Mouse (Mus musculus) liver, embryonic 16.5 days (tissue): ENCODE data around the gene Tgif2. TPM values are rescaled to one million over a fixed set of nuclear protein-coding genes. Genes with fewer than 3 reads are reported as not detected.
A peak's percentile ranks its signal among the peaks of the same experiment; 100 is the strongest.

Experiments
- ATAC-seq: fragments of 200-750 bp; cut with Nextera tagmentation; 2 replicates; pipeline ENCODE4 v1.8.0; 2017; ENCODE audit warnings: low read depth, mild to moderate bottlenecking, moderate number of reproducible peaks, moderate library complexity
- H3K27ac ChIP-seq: fragments of 300-500 bp; sonication (generic); 2 replicates; pipeline ENCODE4 v1.5.1; 2014; ENCODE audit warnings: mild to moderate bottlenecking, low read length
- H3K27me3 ChIP-seq: fragments of 300-500 bp; sonication (generic); 2 replicates; pipeline ENCODE4 v1.6.1; 2014; ENCODE audit warnings: low read depth, low read length, mixed read lengths; ENCODE audit not compliant: control insufficient read depth, insufficient read depth
- H3K36me3 ChIP-seq: fragments of 300-500 bp; sonication (generic); 2 replicates; pipeline ENCODE4 v1.6.1; 2014; ENCODE audit warnings: mild to moderate bottlenecking; ENCODE audit not compliant: control insufficient read depth, insufficient read depth
- H3K4me1 ChIP-seq: fragments of 300-500 bp; sonication (generic); 2 replicates; pipeline ENCODE4 v1.6.1; 2014; ENCODE audit warnings: low read depth, low read length, mixed read lengths; ENCODE audit not compliant: control insufficient read depth
- H3K4me2 ChIP-seq: fragments of 300-500 bp; sonication (generic); 2 replicates; pipeline ENCODE4 v1.6.1; 2014; ENCODE audit warnings: low read depth, low read length, mixed read lengths
- H3K4me3 ChIP-seq: fragments of 300-500 bp; sonication (generic); 2 replicates; pipeline ENCODE4 v1.5.1; 2014; ENCODE audit warnings: low read depth, mild to moderate bottlenecking, low read length
- H3K9ac ChIP-seq: fragments of 300-500 bp; sonication (generic); 2 replicates; pipeline ENCODE4 v1.6.1; 2014; ENCODE audit warnings: low read depth, low read length
- H3K9me3 ChIP-seq: fragments of 300-500 bp; sonication (generic); replicated peaks from 2 replicates; pipeline ENCODE4 v1.6.1; 2016; ENCODE audit warnings: low read length; ENCODE audit not compliant: control insufficient read depth
- WGBS: fragments of 180-500 bp; shearing (Covaris S2); extraction: QIAGEN DNeasy Blood & Tissue Kit; methylation state at CpG from one replicate; pipeline ENCODE4 v1.1.7; 2014; ENCODE audit not compliant: insufficient replicate concordance; 5-methylcytosine and 5-hydroxymethylcytosine counted together
- polyA plus RNA-seq: library from polyadenylated mRNA; unstranded; fragments of >200 nt; fragmentation: Nextera tagmentation; extraction: Ambion mirVana; gene quantifications from 2 replicates; pipeline ENCODE4 v1.2.1, GENCODE M21; 2015

Tgif2 gene
- polyA plus RNA-seq, 1 experiment from 2014 or later, result 5.4 TPM

DNA sequence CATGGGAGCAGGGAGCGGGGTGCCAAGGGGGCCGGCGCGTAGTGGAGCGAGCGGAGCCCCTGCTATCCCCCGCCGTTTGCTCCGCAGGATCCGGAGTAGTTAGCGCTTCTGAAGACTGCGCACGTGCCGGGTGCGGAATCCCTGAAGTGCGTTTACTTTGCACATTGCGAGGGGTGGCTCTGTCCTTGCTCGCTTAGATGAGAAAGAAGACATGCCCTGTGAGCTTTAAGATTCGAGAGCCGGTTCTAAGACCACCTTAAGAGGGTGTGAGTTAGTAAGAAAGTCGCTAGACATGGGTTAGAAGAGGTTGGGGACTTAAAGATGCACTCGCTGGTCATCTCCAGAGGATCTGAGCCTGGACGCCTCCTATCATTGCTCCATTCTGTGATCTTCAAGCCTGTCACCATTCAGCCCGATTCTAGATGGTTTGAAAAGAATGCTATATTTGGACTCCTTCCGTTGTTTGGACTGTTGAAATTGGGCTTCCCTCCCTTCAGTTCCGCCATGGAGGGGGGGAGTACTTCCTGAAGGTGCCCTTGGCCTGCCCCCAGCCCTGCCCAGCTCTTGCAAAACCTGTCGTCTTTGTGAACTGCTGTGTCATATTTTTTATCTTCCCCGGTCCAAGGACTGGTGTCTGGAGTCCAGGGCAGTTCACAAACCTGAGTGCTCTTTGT is 23.8 kb downstream of the Tgif2 start:
- Histone ChIP-seq H3K4me2 (peak overlapping the region; percentile 84), H3K27ac (peak overlapping the region; percentile 95), H3K9me3 (no peaks in the 10 kb centered on the region), H3K9ac (peak overlapping the region; percentile 99), H3K4me3 (peak overlapping the region; percentile 99), H3K4me1 (peaks cover 23% of the 10 kb centered on the region), H3K36me3 (peaks cover 21% of the 10 kb centered on the region), H3K27me3 (no peaks in the 10 kb centered on the region)
- ATAC-seq, result peak; percentile 21
- WGBS, result under 1% methylated on average over 28 of the region's 28 CpGs

DNA sequence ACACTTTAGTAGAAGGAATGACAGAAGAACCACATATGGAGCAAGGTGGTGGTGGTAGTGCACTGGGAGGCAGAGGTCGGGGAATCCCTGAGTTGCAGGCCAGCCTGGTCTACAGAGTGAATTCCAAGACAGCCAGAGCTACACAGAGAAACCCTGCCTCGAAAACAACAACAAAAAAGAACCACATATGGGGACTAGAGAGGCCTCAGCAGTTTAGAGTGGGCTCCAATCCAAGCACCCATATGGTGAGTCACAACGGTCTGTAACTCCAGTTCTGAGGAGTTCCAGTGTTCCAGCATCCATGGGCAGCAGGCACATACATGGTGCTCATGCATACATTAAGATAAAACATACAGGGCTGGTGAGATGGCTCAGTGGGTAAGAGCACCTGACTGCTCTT is 24.7 kb downstream of the Tgif2 start:
- peak overlapping the region; percentile 95; the same call in 1 of the 2 replicates for H3K27ac ChIP-seq
- ATAC-seq, result no peak
- H3K4me2 ChIP-seq, result peak overlapping the region; percentile 84
- H3K4me1 ChIP-seq, result peaks cover 31% of the 10 kb centered on the region
- peak overlapping the region; percentile 99 for H3K4me3 ChIP-seq
- H3K9me3 ChIP-seq, result no peaks in the 10 kb centered on the region
- 72% methylated on average over 3 of the region's 3 CpGs for WGBS
- peak overlapping the region; percentile 99 for H3K9ac ChIP-seq
- H3K36me3 ChIP-seq, result peaks cover 21% of the 10 kb centered on the region
- H3K27me3 ChIP-seq, result no peaks in the 10 kb centered on the region

DNA sequence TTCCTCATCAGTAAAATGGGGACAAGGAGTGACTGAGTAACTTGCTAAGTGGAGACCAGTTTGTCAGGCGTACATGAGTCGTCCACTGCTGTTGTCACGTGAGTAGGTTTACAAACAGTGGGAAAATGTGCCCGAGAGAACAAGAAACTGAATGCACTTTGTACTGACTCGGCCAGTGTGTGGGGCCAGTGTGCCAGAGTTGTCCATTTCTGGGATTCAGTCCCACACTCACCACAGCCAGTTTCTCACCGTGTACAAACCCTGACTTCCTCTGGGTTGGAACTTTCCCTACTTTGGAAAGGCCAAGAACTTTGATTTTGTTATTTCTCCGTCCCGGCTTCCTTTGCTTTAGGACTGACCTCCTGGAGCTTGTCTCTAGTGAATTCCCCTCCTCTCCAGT is 29.2 kb downstream of the Tgif2 start:
- no peak overlapping the region for H3K4me2 ChIP-seq
- H3K27ac ChIP-seq, result no peak overlapping the region
- WGBS, result 69% methylated on average over 8 of the region's 8 CpGs
- H3K4me1 ChIP-seq, result peaks cover 35% of the 10 kb centered on the region
- no peaks in the 10 kb centered on the region for H3K9me3 ChIP-seq
- H3K27me3 ChIP-seq, result no peaks in the 10 kb centered on the region
- no peak overlapping the region for H3K4me3 ChIP-seq
- no peak overlapping the region for H3K9ac ChIP-seq
- peak; percentile 27; the same call in 1 of the 2 replicates for ATAC-seq
- H3K36me3 ChIP-seq, result peaks cover 41% of the 10 kb centered on the region

DNA sequence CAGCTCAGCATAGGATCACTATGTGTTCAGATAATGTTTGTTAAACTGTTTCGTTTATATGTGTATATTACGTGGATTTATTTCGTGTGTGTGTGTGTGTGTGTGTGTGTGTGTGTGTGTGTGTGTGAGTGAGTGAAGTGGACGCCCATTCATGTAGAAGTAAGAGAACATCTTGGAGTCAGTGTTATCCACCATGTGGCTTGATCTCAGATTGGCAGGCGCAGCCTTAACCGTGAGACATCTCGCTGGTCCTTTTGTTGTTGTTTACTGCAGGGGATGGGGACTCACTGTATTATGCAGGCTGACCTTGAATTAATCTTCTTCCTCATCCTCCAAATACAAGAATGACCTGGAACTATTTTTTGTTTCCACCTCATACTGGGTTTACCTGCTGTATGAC is 29.7 kb downstream of the Tgif2 start:
- H3K4me2 ChIP-seq, result no peak overlapping the region
- no peak overlapping the region for H3K4me3 ChIP-seq
- peaks cover 46% of the 10 kb centered on the region for H3K36me3 ChIP-seq
- H3K27me3 ChIP-seq, result no peaks in the 10 kb centered on the region
- WGBS, result 76% methylated on average over 7 of the region's 7 CpGs
- no peak for ATAC-seq
- H3K4me1 ChIP-seq, result peaks cover 33% of the 10 kb centered on the region
- H3K27ac ChIP-seq, result no peak overlapping the region
- no peaks in the 10 kb centered on the region for H3K9me3 ChIP-seq
- H3K9ac ChIP-seq, result no peak overlapping the region

DNA sequence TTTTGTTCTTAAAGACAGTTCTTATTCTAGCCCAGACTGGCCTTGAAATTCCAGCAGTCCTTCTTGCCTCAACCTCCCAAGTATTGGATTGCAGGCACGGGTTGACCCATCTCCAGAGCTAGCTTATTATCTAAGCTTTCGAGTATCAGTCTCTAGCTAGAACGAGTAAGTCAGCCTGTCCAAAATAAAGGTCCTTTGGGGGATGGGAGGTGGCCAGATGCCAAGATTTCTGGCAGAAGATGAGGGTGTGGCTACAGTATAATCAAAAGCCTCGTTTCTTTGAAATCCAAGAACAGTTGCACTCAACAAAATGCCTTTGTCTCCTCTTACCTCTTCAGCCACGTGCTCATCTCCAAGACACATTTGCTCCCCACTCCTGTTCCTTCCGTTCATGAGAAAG is 30.7 kb downstream of the Tgif2 start:
- Histone ChIP-seq H3K36me3 (peaks cover 41% of the 10 kb centered on the region), H3K4me3 (no peak overlapping the region), H3K9ac (no peak overlapping the region), H3K9me3 (no peaks in the 10 kb centered on the region), H3K4me2 (no peak overlapping the region), H3K27ac (no peak overlapping the region), H3K4me1 (peaks cover 25% of the 10 kb centered on the region), H3K27me3 (no peaks in the 10 kb centered on the region)
- ATAC-seq, result no peak
- 41% methylated on average over 6 of the region's 6 CpGs for WGBS

DNA sequence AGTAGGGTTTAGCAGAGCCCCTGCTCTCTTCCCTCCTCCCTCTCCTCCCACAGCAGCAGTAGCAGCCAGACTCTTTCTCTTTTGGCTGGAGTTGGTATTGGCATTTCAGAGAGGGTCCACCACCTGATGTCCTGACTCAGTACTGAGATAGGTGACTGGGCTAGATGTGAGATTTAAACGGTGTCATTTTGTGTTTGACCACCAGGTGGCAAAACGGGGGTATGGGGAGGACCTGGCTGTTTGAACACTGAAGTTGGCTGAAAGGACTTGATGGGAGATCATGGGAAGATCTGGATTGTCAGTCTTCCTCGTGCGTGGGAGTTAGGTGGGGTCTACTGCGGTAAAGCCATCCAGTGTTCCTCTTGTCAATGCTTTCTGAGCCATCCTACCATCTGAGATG is 33.8 kb downstream of the Tgif2 start:
- Histone ChIP-seq H3K4me3 (no peak overlapping the region), H3K27ac (no peak overlapping the region), H3K9ac (peak overlapping the region; percentile 14; the same call in 1 of the 2 replicates), H3K4me1 (peaks cover 28% of the 10 kb centered on the region), H3K36me3 (peaks cover 26% of the 10 kb centered on the region), H3K9me3 (no peaks in the 10 kb centered on the region), H3K27me3 (no peaks in the 10 kb centered on the region), H3K4me2 (no peak overlapping the region)
- peak; percentile 52; the same call in 1 of the 2 replicates for ATAC-seq
- 18% methylated on average over 5 of the region's 5 CpGs for WGBS

DNA sequence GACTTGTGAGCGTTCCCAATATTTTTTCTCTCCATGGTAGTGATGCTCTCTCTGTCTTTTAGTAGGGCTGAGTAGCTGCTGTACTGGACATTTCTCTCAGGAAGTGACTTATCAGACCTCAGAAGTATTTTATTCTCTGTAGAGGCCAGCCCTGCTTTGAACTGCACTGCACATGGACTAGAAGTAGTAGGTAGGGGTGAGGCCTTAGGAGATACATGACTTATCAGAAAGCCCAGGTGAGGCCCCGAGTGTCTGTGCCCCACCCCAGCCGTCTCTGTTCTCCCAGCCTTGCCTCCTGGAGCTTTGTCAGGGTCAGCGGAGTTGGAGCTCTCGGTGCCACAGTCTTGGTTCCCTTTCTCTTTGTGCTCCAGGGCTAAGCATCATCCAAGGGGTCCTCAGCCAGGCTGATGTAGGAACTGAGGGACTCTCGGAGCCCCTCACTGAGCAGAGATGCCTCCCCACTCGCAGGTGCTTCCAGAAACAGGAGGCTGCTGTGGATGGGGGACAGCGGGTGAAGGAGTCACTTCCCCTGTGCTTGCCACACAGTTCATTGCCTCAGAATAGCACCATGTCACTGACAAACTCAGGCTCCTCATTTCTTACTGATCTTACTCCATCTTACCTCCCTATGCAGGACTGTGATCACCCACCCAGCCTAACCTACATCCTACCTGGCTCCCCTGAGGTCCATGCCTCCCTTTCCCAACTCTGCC is 34.4 kb downstream of the Tgif2 start:
- Histone ChIP-seq H3K27me3 (no peaks in the 10 kb centered on the region), H3K9ac (peak overlapping the region; percentile 14; the same call in 1 of the 2 replicates), H3K36me3 (peaks cover 26% of the 10 kb centered on the region), H3K27ac (0 out of 2 replicates have a peak overlapping the region, but pooled peaks have one; percentile 9), H3K4me3 (no peak overlapping the region), H3K9me3 (no peaks in the 10 kb centered on the region), H3K4me1 (peaks cover 23% of the 10 kb centered on the region), H3K4me2 (no peak overlapping the region)
- 59% methylated on average over 8 of the region's 8 CpGs for WGBS
- peak; percentile 45; the same call in 1 of the 2 replicates for ATAC-seq

DNA sequence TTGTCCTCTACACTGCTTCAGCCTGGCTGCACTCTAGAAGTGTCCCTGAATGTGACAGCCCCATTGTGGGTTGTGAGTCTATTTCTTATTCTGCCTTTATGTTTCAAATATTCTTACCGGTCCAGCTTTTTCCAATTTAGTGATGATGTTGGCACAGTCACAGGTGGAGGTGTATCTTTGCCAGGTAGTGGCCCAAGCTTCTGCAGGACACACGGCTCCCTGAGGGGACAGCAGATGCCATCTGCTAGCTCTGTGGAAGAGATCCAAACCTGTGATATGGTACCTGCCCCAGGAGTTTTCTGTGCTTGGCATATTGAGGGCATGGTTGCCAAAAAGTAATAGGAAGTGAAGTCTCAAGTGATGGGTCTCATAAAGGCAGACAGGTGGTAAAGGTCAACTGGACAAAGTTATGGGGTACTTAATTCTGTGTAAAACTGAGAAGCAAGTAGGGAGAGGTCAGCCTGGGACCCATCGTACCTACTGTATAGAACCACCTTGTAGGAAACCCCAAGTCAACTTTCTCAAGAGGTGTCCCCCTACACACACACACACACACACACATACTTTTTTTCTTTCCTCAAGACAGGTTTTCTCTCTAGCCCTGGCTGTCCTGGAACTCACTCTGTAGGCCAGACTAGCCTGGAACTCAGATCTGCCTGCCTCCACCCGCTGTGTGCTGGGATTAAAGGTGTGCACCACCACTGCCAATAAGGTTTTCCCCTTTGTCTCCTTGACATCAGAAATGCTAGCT is 35.1 kb downstream of the Tgif2 start:
- Histone ChIP-seq H3K27me3 (no peaks in the 10 kb centered on the region), H3K4me1 (peaks cover 25% of the 10 kb centered on the region)

More for the DNA sequence above, 35.1 kb downstream of the Tgif2 start:
- Histone ChIP-seq H3K4me2 (no peak overlapping the region), H3K9ac (no peak overlapping the region), H3K27ac (no peak overlapping the region), H3K36me3 (peaks cover 26% of the 10 kb centered on the region), H3K4me3 (no peak overlapping the region), H3K9me3 (no peaks in the 10 kb centered on the region)
- WGBS, result 86% methylated on average over 4 of the region's 4 CpGs
- no peak for ATAC-seq
